In genomic region chr2:117938283-117939049, GRCm38 (mm10) we compare ENCODE assay signal across 16 mouse cellular contexts.
A peak's percentile ranks its signal among the peaks of the same experiment; 100 is the strongest.
DNase-seq lines count a peak whose midpoint lies in the region; ATAC-seq and TF ChIP-seq lines count a peak whose summit lies in the region.
"Had no signal": no experiment of that assay in that cellular context is flagged by ENCODE, and none has a peak within 500 bp of the region (broad histone marks: within the 10 kb centered on the region; RNA-seq: fewer than 3 reads in every experiment).

No protein-coding gene starts in this region.

- TF ChIP-seq EP300 in stomach, postnatal 0 days (optimal IDR thresholded peaks at IDR 0.05) = no peak

- DNase-seq in hindbrain, embryonic 11.5 days (ENCODE audit: low spot score) = peak; percentile 20
- DNase-seq in stomach, postnatal 0 days (ENCODE audit: low spot score) = no peak
- peak; percentile 65 for DNase-seq in limb, embryonic 14.5 days (ENCODE audit: low spot score)
- no peak for DNase-seq in left cerebral cortex, postnatal 25 days (ENCODE audit: low spot score in 2 of 2)
- DNase-seq in kidney, adult 18-20 months = no peak
- DNase-seq in urinary bladder, postnatal 36 days (ENCODE audit: low spot score in 2 of 2) = no peak
- DNase-seq: adrenal gland, postnatal 36 days; cerebellum, adult 11 months; gastrocnemius, postnatal 25 days; thymus, postnatal 14 days had no signal

- H3K9ac ChIP-seq in hindbrain, embryonic 11.5 days (ENCODE audit: low read depth, low read length) = no peak overlapping the region
- no peak overlapping the region for H3K9ac ChIP-seq in hindbrain, embryonic 16.5 days (ENCODE audit: low read depth, low read length)
- H3K9ac ChIP-seq in stomach, embryonic 14.5 days (replicated peaks; ENCODE audit: low read depth, low read length) = no peak overlapping the region
- no peak overlapping the region for H3K9ac ChIP-seq in stomach, postnatal 0 days (ENCODE audit: low read length)
- H3K9ac ChIP-seq in limb, embryonic 14.5 days (ENCODE audit: low read depth, low read length, severe bottlenecking) = no peak overlapping the region
- H3K9ac ChIP-seq: heart, embryonic 13.5 days; liver, embryonic 15.5 days had no signal

- no peaks in the 10 kb centered on the region for H3K36me3 ChIP-seq in hindbrain, embryonic 11.5 days (ENCODE audit: control insufficient read depth, insufficient read depth, low read length)
- H3K36me3 ChIP-seq in hindbrain, embryonic 16.5 days (ENCODE audit: control insufficient read depth, insufficient read depth, low read length) = no peaks in the 10 kb centered on the region
- no peaks in the 10 kb centered on the region for H3K36me3 ChIP-seq in stomach, embryonic 14.5 days (ENCODE audit: control insufficient read depth, insufficient read depth, low read length)
- no peaks in the 10 kb centered on the region for H3K36me3 ChIP-seq in stomach, postnatal 0 days (ENCODE audit: control insufficient read depth, insufficient read depth, low read length)
- H3K36me3 ChIP-seq in limb, embryonic 14.5 days (ENCODE audit: control insufficient read depth, insufficient read depth, low read length) = no peaks in the 10 kb centered on the region
- H3K36me3 ChIP-seq: heart, embryonic 13.5 days; liver, embryonic 15.5 days had no signal

- H3K4me3 ChIP-seq in hindbrain, embryonic 11.5 days (ENCODE audit: low read depth, low read length) = no peak overlapping the region
- no peak overlapping the region for H3K4me3 ChIP-seq in hindbrain, embryonic 16.5 days (ENCODE audit: low read length)
- no peak overlapping the region for H3K4me3 ChIP-seq in stomach, embryonic 14.5 days (ENCODE audit: low read depth, low read length)
- no peak overlapping the region for H3K4me3 ChIP-seq in stomach, postnatal 0 days (ENCODE audit: low read depth, low read length)
- no peak overlapping the region for H3K4me3 ChIP-seq in limb, embryonic 14.5 days (replicated peaks; ENCODE audit: low read length)
- H3K4me3 ChIP-seq: heart, embryonic 13.5 days; left cerebral cortex, adult 2 months; liver, embryonic 15.5 days had no signal

- no peak for TF ChIP-seq POLR2A in limb, embryonic 14.5 days (IDR thresholded peaks at IDR 0.05; ENCODE audit: borderline replicate concordance, extremely low read depth, insufficient read depth, insufficient read length)

- no peaks in the 10 kb centered on the region; the same call in 1 of the 2 replicates for H3K27me3 ChIP-seq in hindbrain, embryonic 11.5 days (ENCODE audit: control insufficient read depth, insufficient read depth, low read length)
- H3K27me3 ChIP-seq in hindbrain, embryonic 16.5 days (replicated peaks; ENCODE audit: control insufficient read depth, insufficient read depth, low read length) = no peaks in the 10 kb centered on the region; the same call in 1 of the 2 replicates
- H3K27me3 ChIP-seq in stomach, embryonic 14.5 days (ENCODE audit: control insufficient read depth, insufficient read depth, low read length) = no peaks in the 10 kb centered on the region
- H3K27me3 ChIP-seq in stomach, postnatal 0 days (ENCODE audit: control insufficient read depth, insufficient read depth, low read length) = no peaks in the 10 kb centered on the region
- H3K27me3 ChIP-seq in limb, embryonic 14.5 days (ENCODE audit: control insufficient read depth, insufficient read depth, low read length) = no peaks in the 10 kb centered on the region
- H3K27me3 ChIP-seq: heart, embryonic 13.5 days; liver, embryonic 15.5 days had no signal

- 0 out of 2 replicates have a peak, but pooled peaks cover 2% of the 10 kb centered on the region for H3K4me1 ChIP-seq in hindbrain, embryonic 11.5 days (replicated peaks; ENCODE audit: control insufficient read depth, insufficient read depth, low read length)
- H3K4me1 ChIP-seq in hindbrain, embryonic 16.5 days (ENCODE audit: control insufficient read depth, insufficient read depth, low read depth, low read length) = no peaks in the 10 kb centered on the region; the same call in 1 of the 2 replicates
- H3K4me1 ChIP-seq in stomach, embryonic 14.5 days (ENCODE audit: control insufficient read depth, insufficient read depth, low read length) = 0 out of 2 replicates have a peak, but pooled peaks cover 9% of the 10 kb centered on the region
- H3K4me1 ChIP-seq in stomach, postnatal 0 days (replicated peaks; ENCODE audit: control insufficient read depth, insufficient read depth) = no peaks in the 10 kb centered on the region
- H3K4me1 ChIP-seq in limb, embryonic 14.5 days (ENCODE audit: control insufficient read depth, insufficient read depth, low read length) = peaks cover 23% of the 10 kb centered on the region
- H3K4me1 ChIP-seq: liver, embryonic 15.5 days had no signal

- H3K4me2 ChIP-seq in hindbrain, embryonic 11.5 days (replicated peaks; ENCODE audit: low read depth, low read length) = no peak overlapping the region
- H3K4me2 ChIP-seq in hindbrain, embryonic 16.5 days (ENCODE audit: low read length) = no peak overlapping the region
- no peak overlapping the region for H3K4me2 ChIP-seq in stomach, embryonic 14.5 days (replicated peaks; ENCODE audit: low read depth, low read length)
- H3K4me2 ChIP-seq in stomach, postnatal 0 days (replicated peaks; ENCODE audit: low read depth) = no peak overlapping the region
- no peak overlapping the region for H3K4me2 ChIP-seq in limb, embryonic 14.5 days (replicated peaks; ENCODE audit: low read depth, low read length, severe bottlenecking)
- H3K4me2 ChIP-seq: heart, embryonic 13.5 days; liver, embryonic 15.5 days had no signal

- ATAC-seq in hindbrain, embryonic 11.5 days (ENCODE audit: low FRiP score) = peak; percentile 54
- no peak for ATAC-seq in hindbrain, embryonic 16.5 days
- ATAC-seq in stomach, embryonic 14.5 days (ENCODE audit: insufficient number of reproducible peaks, insufficient read depth, low FRiP score, low read depth) = no peak
- ATAC-seq in stomach, postnatal 0 days (ENCODE audit: low FRiP score, low TSS enrichment) = no peak
- peak; percentile 45; the same call in 1 of the 2 replicates for ATAC-seq in limb, embryonic 14.5 days (ENCODE audit: low FRiP score, low read depth)

- no peak overlapping the region for H3K27ac ChIP-seq in hindbrain, embryonic 11.5 days (ENCODE audit: low read depth, low read length)
- H3K27ac ChIP-seq in hindbrain, embryonic 16.5 days (ENCODE audit: low read depth, low read length) = no peak overlapping the region
- H3K27ac ChIP-seq in stomach, embryonic 14.5 days (ENCODE audit: low read length) = peak overlapping the region; percentile 69
- no peak overlapping the region for H3K27ac ChIP-seq in stomach, postnatal 0 days (replicated peaks)
- peak overlapping the region; percentile 70 for H3K27ac ChIP-seq in limb, embryonic 14.5 days (replicated peaks; ENCODE audit: low read depth, low read length)
- H3K27ac ChIP-seq: heart, embryonic 13.5 days; kidney, postnatal 0 days; left cerebral cortex, adult 2 months; liver, embryonic 15.5 days had no signal

- whole genome bisulfite sequencing in hindbrain, embryonic 11.5 days = 32% methylated on average over 12 of the region's 12 CpGs
- WGBS in hindbrain, embryonic 16.5 days = 19% methylated on average over 12 of the region's 12 CpGs
- WGBS in stomach, embryonic 14.5 days = 58% methylated on average over 12 of the region's 12 CpGs
- 63% methylated on average over 12 of the region's 12 CpGs for WGBS in stomach, postnatal 0 days
- 43% methylated on average over 12 of the region's 12 CpGs for WGBS in limb, embryonic 14.5 days

- TF ChIP-seq CTCF in stomach, postnatal 0 days (IDR thresholded peaks at IDR 0.05; ENCODE audit: low read depth) = no peak

- intact Hi-C loops in left cerebral cortex, postnatal 25 days (cut with DNase I) = no loop called here

- H3K9me3 ChIP-seq in hindbrain, embryonic 11.5 days (ENCODE audit: control insufficient read depth, low read length) = no peaks in the 10 kb centered on the region
- H3K9me3 ChIP-seq in hindbrain, embryonic 16.5 days (ENCODE audit: control insufficient read depth, low read length) = no peaks in the 10 kb centered on the region
- no peaks in the 10 kb centered on the region for H3K9me3 ChIP-seq in stomach, embryonic 14.5 days (ENCODE audit: control insufficient read depth, low read depth, low read length)
- H3K9me3 ChIP-seq in stomach, postnatal 0 days (ENCODE audit: control insufficient read depth, low read length) = no peaks in the 10 kb centered on the region
- H3K9me3 ChIP-seq in limb, embryonic 14.5 days (ENCODE audit: control insufficient read depth, low read length) = no peaks in the 10 kb centered on the region
- H3K9me3 ChIP-seq: heart, embryonic 13.5 days; liver, embryonic 15.5 days had no signal

Comparison
In these comparisons a context has a peak if more than half of its experiments do, and no peak if none do; other contexts are left out.
1. ATAC-seq: peak in hindbrain, embryonic 11.5 days (single experiment) and limb, embryonic 14.5 days (single experiment); none in hindbrain, embryonic 16.5 days (single experiment), stomach, embryonic 14.5 days (single experiment) and stomach, postnatal 0 days (single experiment).
2. H3K27ac ChIP-seq: peak in stomach, embryonic 14.5 days (single experiment) and limb, embryonic 14.5 days (single experiment); none in hindbrain, embryonic 11.5 days (single experiment), hindbrain, embryonic 16.5 days (single experiment) and stomach, postnatal 0 days (single experiment).
3. DNase-seq: peak in hindbrain, embryonic 11.5 days (single experiment) and limb, embryonic 14.5 days (single experiment); none in stomach, postnatal 0 days (single experiment), left cerebral cortex, postnatal 25 days (0 of 2), kidney, adult 18-20 months (single experiment) and urinary bladder, postnatal 36 days (0 of 2).